Mouse (Mus musculus): Measurements from ENCODE around the gene Usp49.

- no peak for TF ChIP-seq CTCF (IDR thresholded peaks at IDR 0.05; ENCODE audit: low read depth)
- no peak for TF ChIP-seq EP300 (IDR thresholded peaks at IDR 0.05; ENCODE audit: low read depth)
These were observed 72.3 kb downstream of the Usp49 start for GRCm38 (mm10) chr17:47702548-47703345.

All from liver, postnatal 0 days (tissue).